Mouse (Mus musculus) kidney, adult 2 months (tissue): ENCODE measurements around the gene 1700016K19Rik. TPM values are rescaled to one million over a fixed set of nuclear protein-coding genes. Genes with fewer than 3 reads are reported as not detected.
A peak's percentile ranks its signal among the peaks of the same experiment; 100 is the strongest.

Experiments used
- DNase-seq: peaks from one replicate; pipeline ENCODE4 v3.0.0; 2021
- H3K27ac ChIP-seq: fragments of 200-500 bp; 2 replicates; pipeline ENCODE4 v1.5.1; 2012; ENCODE audit warnings: low read depth, low read length, control low read depth, inconsistent platforms; ENCODE audit not compliant: insufficient read depth
- H3K27me3 ChIP-seq: fragments of 200-500 bp; replicated peaks from 2 replicates; pipeline ENCODE4 v1.6.1; 2012; ENCODE audit warnings: mild to moderate bottlenecking, moderate library complexity, low read length, inconsistent platforms; ENCODE audit not compliant: control insufficient read depth, insufficient read depth
- H3K36me3 ChIP-seq: fragments of 200-500 bp; 2 replicates; pipeline ENCODE4 v1.6.1; 2012; ENCODE audit warnings: mild to moderate bottlenecking, moderate library complexity, low read length, inconsistent platforms; ENCODE audit not compliant: control insufficient read depth, insufficient read depth
- H3K4me1 ChIP-seq: fragments of 200-500 bp; 2 replicates; pipeline ENCODE4 v1.6.1; 2011; ENCODE audit warnings: low read length; ENCODE audit not compliant: control insufficient read depth, insufficient read depth
- H3K4me3 ChIP-seq: fragments of 200-500 bp; 2 replicates; pipeline ENCODE4 v1.5.1; 2011; ENCODE audit warnings: mild to moderate bottlenecking, low read depth, low read length, control low read depth; ENCODE audit not compliant: insufficient read depth
- CTCF ChIP-seq: fragments of 200-500 bp; conservative IDR thresholded peaks from 2 replicates; pipeline ENCODE4 v1.5.1; 2011; ENCODE audit warnings: low read depth, mild to moderate bottlenecking, control low read depth, low read length, moderate library complexity, mixed read lengths; ENCODE audit not compliant: insufficient read depth, insufficient read length
- POLR2A ChIP-seq: fragments of 200-500 bp; IDR thresholded peaks from one replicate; pipeline ENCODE4 v1.6.1; 2011; ENCODE audit warnings: low read depth, low read length, control low read depth
- WGBS: fragments of 180-500 bp; shearing (Covaris S2); methylation state at CpG from one replicate; pipeline ENCODE4 v1.1.7; 2018; 5-methylcytosine and 5-hydroxymethylcytosine counted together
- polyA plus RNA-seq: library from polyadenylated mRNA; depleted of rRNA; stranded (reverse); fragments of >200 nt; gene quantifications from 2 replicates; pipeline ENCODE4 v1.2.3, GENCODE M21; 2012

1700016K19Rik gene
- polyA plus RNA-seq, 1 experiment: 0.08 TPM

DNA sequence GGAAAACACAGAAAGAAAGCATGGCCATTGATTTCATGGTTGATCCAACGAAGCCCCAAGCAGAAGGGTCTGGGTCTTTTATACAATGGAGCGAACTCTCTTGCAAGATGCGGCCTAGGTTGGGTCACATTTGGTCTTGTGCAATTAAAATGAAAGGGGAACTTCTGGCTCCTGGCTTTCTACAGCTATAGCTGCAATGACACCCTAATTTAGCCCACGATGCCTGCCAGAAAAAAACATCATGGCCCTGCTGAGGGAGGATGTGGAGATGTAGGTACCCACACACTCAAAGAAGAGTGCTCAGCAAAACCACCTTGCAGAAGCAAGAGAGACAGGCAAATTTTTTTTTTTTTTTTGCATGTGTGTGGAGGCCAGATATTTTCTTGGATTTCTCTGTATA lies 34.1 kb downstream of the 1700016K19Rik start:
- WGBS: 95% methylated on average over 4 of the region's 4 CpGs
- no peak for TF ChIP-seq POLR2A
- no peak for TF ChIP-seq CTCF

GRCm38 (mm10) chr11:76035182-76035581 lies 35.5 kb downstream of the 1700016K19Rik start:
- TF ChIP-seq POLR2A (no peak), CTCF (no peak)
- H3K27ac ChIP-seq: no peak overlapping the region
- 79% methylated on average over 8 of the region's 8 CpGs for WGBS
- no peaks in the 10 kb centered on the region for H3K27me3 ChIP-seq
- no peak for DNase-seq
- no peaks in the 10 kb centered on the region for H3K4me1 ChIP-seq
- no peaks in the 10 kb centered on the region for H3K36me3 ChIP-seq
- no peak overlapping the region for H3K4me3 ChIP-seq

More for the DNA sequence above, 34.1 kb downstream of the 1700016K19Rik start:
- Histone ChIP-seq H3K4me1 (no peaks in the 10 kb centered on the region), H3K4me3 (no peak overlapping the region), H3K36me3 (no peaks in the 10 kb centered on the region), H3K27me3 (no peaks in the 10 kb centered on the region), H3K27ac (no peak overlapping the region)
- DNase-seq: no peak

- DNase-seq: peak; percentile 50
- 60% methylated on average over 6 of the region's 6 CpGs for WGBS
- H3K27ac ChIP-seq: no peak overlapping the region
- no peak overlapping the region for H3K4me3 ChIP-seq
- TF ChIP-seq CTCF: no peak
- no peak for TF ChIP-seq POLR2A
- no peaks in the 10 kb centered on the region for H3K27me3 ChIP-seq
- peaks cover 12% of the 10 kb centered on the region; the same call in 1 of the 2 replicates for H3K4me1 ChIP-seq
- no peaks in the 10 kb centered on the region for H3K36me3 ChIP-seq
Observed at GRCm38 (mm10) chr11:76037581-76038294, 38.0 kb downstream of the 1700016K19Rik start.

DNA sequence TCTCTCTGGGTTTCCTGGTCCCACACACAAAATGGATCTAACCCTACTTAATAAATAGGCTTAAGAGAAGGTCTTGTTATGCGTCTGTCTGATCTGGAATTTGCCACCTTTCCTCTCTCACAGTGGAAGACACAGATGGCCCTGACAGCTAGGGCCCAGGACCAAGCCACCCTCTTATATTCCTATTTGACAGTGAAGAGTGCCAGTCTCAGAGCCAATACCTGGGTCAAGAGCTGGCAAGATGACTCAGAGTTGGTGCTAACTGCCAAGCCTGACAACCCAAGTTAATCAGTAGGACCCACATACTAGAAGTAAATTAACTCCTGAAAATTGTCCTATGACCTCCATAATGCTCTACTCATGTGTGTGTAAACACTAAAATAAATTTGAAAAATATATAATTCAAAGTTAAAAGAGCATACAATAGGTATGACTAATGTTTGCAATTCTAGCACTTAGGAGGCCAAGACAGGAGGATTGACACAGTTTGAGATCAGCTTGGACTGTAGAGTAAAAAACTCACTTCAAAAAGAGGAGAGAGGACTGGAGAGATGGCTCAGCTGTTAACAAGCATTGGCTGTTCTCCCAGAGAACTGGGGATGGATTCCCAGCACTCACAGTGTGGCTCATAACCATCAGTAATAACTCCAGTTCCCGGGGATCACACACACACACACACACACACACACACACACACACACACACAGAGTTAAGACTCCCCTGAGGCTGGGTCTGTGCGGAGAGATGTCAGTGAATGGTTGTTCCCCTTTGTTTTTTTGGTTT lies 39.8 kb downstream of the 1700016K19Rik start:
- Histone ChIP-seq H3K4me3 (no peak overlapping the region), H3K27ac (peak overlapping the region; percentile 37; the same call in 1 of the 2 replicates), H3K4me1 (peaks cover 12% of the 10 kb centered on the region; the same call in 1 of the 2 replicates), H3K27me3 (no peaks in the 10 kb centered on the region), H3K36me3 (no peaks in the 10 kb centered on the region)
- DNase-seq: peak; percentile 70
- no peak for TF ChIP-seq CTCF
- no peak for TF ChIP-seq POLR2A
- 83% methylated on average over 3 of the region's 3 CpGs for WGBS

DNA sequence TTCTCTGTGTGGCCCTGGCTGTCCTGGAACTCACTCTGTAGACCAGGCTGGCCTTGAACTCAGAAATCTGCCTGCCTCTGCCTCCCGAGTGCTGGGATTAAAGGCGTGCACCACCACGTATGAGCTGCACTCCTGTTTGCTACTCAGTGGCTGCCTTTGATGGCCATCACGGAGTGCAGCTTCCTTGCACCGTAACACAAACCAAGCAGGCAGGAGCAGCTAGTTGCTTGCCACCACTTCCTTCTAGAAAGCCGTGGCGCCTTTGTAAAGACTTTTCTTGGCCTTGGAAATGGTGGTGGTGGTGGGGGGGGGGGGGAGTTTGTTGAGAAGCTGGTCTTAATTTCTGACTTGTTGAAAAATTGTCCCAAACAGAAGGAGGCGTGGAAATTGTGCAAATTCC lies 40.4 kb downstream of the 1700016K19Rik start:
- Histone ChIP-seq H3K4me1 (peaks cover 12% of the 10 kb centered on the region; the same call in 1 of the 2 replicates), H3K27ac (no peak overlapping the region), H3K36me3 (no peaks in the 10 kb centered on the region), H3K4me3 (no peak overlapping the region), H3K27me3 (no peaks in the 10 kb centered on the region)
- no peak for DNase-seq
- no peak for TF ChIP-seq CTCF
- TF ChIP-seq POLR2A: no peak
- WGBS: 89% methylated on average over 8 of the region's 8 CpGs

- TF ChIP-seq POLR2A (no peak), CTCF (no peak)
- Histone ChIP-seq H3K27me3 (no peaks in the 10 kb centered on the region), H3K4me1 (peaks cover 12% of the 10 kb centered on the region; the same call in 1 of the 2 replicates), H3K27ac (peak overlapping the region; percentile 2; the same call in 1 of the 2 replicates), H3K4me3 (no peak overlapping the region), H3K36me3 (no peaks in the 10 kb centered on the region)
- peak; percentile 68 for DNase-seq
- WGBS: 43% methylated on average over 4 of the region's 4 CpGs
Observed at GRCm38 (mm10) chr11:76040761-76041376, 41.2 kb downstream of the 1700016K19Rik start.

GRCm38 (mm10) chr11:76042041-76042638 lies 42.4 kb downstream of the 1700016K19Rik start:
- peak overlapping the region; percentile 62 for H3K27ac ChIP-seq
- TF ChIP-seq CTCF (no peak), POLR2A (no peak)
- peaks cover 12% of the 10 kb centered on the region; the same call in 1 of the 2 replicates for H3K4me1 ChIP-seq
- no peaks in the 10 kb centered on the region for H3K27me3 ChIP-seq
- DNase-seq: peak; percentile 27
- WGBS: 68% methylated on average over 10 of the region's 10 CpGs
- no peaks in the 10 kb centered on the region for H3K36me3 ChIP-seq
- no peak overlapping the region for H3K4me3 ChIP-seq
